Mouse (Mus musculus) thymus, postnatal 25 days (tissue): ENCODE results near the gene Shank1.

Experiments used
- DNase-seq: peaks from one replicate; pipeline ENCODE4 v3.0.0; 2022

The Shank1 gene

GRCm38 (mm10) chr7:44341119-44341518 lies 31.1 kb downstream of the Shank1 start:
- no peak for DNase-seq

GRCm38 (mm10) chr7:44341714-44342113 lies 31.7 kb downstream of the Shank1 start:
- DNase-seq = no peak

- no peak for DNase-seq
Measured at GRCm38 (mm10) chr7:44343459-44344015, 33.5 kb downstream of the Shank1 start.

GRCm38 (mm10) chr7:44344622-44345021 lies 34.6 kb downstream of the Shank1 start:
- no peak for DNase-seq

GRCm38 (mm10) chr7:44349043-44349442 lies 39.0 kb downstream of the Shank1 start:
- no peak for DNase-seq

GRCm38 (mm10) chr7:44350957-44351711 lies 41.1 kb downstream of the Shank1 start:
- DNase-seq = peak; percentile 70

- DNase-seq = no peak
Measured at GRCm38 (mm10) chr7:44351881-44352749, 42.1 kb downstream of the Shank1 start.

- DNase-seq = no peak
Measured at GRCm38 (mm10) chr7:44352750-44353600, 42.9 kb downstream of the Shank1 start.

- DNase-seq = no peak
Measured at GRCm38 (mm10) chr7:44353601-44354340, 43.7 kb downstream of the Shank1 start.

- DNase-seq = no peak
Measured at GRCm38 (mm10) chr7:44355411-44355810, 45.4 kb downstream of the Shank1 start.

- DNase-seq = no peak
Measured at GRCm38 (mm10) chr7:44356590-44357481, 46.8 kb downstream of the Shank1 start.

GRCm38 (mm10) chr7:44357531-44357930 lies 47.5 kb downstream of the Shank1 start:
- no peak for DNase-seq

GRCm38 (mm10) chr7:44358012-44358411 lies 48.0 kb downstream of the Shank1 start:
- no peak for DNase-seq

GRCm38 (mm10) chr7:44358886-44359654 lies 49.0 kb downstream of the Shank1 start:
- no peak for DNase-seq

- DNase-seq = peak; percentile 89
Measured at GRCm38 (mm10) chr7:44359908-44360672, 50.0 kb downstream of the Shank1 start.

- no peak for DNase-seq
Measured at GRCm38 (mm10) chr7:44360792-44361301, 50.8 kb downstream of the Shank1 start.

GRCm38 (mm10) chr7:44372678-44373077 lies 62.6 kb downstream of the Shank1 start:
- DNase-seq = no peak

- no peak for DNase-seq
Measured at GRCm38 (mm10) chr7:44373460-44373859, 63.4 kb downstream of the Shank1 start.
